Mouse (Mus musculus) right cerebral cortex, postnatal 36 days (tissue): Measurements from ENCODE around the gene Sec22b.

Experiments
- DNase-seq, 2 experiments: peaks; one replicate each; pipeline ENCODE4 v3.0.0; 2022; ENCODE audit warnings: low spot score in 2 of 2, mixed read lengths in 1 of 2

Gene Sec22b

DNA sequence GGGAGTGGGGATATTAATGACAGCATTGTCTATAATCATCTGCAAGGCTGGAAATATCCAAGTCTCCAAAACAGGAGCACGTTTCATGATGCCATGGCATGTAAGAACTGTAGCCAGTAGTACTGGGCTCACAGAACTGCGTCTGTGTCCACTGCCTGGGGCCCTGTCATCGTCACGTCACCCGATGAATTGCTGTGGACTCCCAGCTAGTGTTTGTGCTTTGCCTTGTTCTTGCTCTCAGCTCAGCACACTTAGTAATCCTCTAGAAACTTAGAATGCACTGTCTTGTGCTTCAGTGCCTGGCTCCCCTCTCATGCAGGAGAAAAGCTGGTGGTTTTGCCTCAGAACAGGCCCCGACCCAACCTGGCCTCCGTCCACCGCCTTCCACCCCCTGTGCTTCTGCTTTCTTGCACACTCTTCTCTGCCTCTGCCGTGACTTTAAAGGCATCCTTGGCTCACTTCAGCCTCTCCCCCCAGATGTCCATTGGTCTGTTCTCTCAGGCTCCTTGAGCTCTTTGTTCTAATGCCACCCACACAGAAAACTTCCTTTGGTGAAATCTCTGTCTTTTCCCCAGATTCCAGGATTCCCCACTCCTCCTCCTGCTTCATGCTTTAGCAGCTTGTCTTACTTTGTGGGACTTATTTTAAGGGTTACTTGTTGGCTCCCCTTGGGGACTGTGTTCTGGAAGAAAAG, 39.7 kb downstream of the Sec22b start:
- no peak for DNase-seq

GRCm38 (mm10) chr3:97941440-97942259, 40.7 kb downstream of the Sec22b start:
- DNase-seq, result no peak

DNA sequence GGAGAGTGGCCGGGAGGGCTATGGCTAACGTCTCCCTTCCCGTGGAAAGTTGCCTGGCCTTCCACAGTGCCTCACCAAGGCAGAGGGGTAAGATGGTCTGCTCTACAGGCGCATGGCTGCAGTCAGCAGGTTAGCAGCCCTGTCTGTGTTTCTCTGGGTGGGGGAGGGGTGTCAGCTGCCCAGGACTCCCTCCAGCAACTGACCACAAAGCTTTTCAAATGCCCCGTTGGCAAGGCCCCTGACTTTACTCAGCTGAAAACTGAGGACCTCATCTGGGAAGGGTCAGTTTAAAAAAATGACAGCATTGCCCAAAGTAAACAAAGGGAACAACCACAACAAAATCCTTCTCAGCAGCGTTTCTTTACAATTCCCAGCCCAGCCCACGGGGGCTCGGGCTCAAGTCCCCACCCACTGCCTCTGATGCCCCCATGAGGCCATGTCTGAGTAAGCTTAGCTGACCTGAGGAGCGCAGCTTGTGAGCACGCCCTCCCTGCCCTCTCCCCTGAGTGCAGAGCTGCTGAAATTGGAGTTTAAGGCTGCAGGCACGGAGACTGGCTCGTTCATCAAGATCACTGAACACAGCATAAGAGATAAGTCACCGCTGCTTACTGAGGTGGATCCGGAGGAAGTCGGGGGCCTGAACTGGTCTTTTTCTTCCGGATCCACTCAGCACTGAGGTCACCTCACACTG, 41.4 kb downstream of the Sec22b start:
- DNase-seq, result no peak

DNA sequence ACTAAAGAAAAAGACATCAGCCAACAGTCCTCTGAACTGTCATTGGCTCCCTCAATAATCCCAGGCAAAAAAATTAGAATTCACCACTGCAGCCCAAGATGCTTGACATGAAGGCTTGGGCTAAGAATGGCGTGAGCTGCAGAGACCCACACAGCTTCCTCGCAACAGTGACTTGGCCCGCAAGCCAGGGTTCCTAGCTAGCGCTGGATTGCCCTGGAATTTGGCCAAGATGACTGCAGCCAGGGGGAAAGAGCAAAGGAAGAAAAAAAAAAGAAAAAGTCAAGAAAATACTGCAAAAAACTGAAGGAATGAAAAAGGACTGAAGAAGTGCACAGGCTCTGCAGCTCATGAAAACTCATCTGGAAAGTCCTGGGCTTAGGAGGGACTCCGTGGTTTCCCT, 43.5 kb downstream of the Sec22b start:
- DNase-seq, result no peak

- no peak for DNase-seq
Observed at GRCm38 (mm10) chr3:97946439-97946838, 45.4 kb downstream of the Sec22b start.

- DNase-seq, result no peak
Observed at GRCm38 (mm10) chr3:97948518-97948917, 47.5 kb downstream of the Sec22b start.

DNA sequence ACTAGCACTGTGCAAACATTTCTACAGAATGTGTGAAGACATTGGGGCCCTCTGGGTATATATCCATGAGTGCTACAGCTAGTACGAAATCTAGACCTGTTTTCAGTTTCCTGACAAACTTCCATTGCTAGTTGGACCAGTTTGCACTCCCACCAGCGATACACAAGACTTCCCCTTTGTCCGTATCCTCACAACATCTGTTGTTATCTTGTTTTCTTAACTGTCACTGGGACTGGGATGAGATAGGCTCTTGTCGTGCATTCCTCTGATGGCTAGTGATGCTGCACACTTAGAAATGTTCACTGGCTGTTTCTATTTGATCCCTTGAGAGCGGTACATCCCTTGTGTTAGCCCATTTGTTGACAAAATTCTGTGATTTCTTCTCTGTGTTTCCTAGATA, 49.0 kb downstream of the Sec22b start:
- DNase-seq, result no peak

DNA sequence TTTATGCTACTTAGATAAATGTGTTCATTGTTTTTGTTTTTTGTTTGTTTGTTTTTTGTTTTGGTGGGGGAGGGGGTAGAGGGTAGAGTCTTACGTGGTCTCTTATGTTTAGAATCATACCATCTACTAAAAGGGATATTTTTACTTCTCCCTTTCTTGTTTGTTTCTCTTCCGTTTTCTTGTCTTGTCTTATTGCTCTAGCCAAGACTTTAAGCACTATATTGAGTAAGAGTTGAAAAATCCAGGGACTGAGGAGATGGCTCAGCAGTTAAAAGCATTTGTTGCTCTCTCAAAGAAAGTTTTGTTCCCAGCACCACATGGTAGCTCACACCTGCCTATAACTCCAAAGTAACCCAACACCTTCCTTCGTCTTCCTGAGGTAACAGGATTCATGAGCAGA, 50.1 kb downstream of the Sec22b start:
- no peak for DNase-seq

- no peak for DNase-seq
Observed at GRCm38 (mm10) chr3:97953196-97953595, 52.2 kb downstream of the Sec22b start.

DNA sequence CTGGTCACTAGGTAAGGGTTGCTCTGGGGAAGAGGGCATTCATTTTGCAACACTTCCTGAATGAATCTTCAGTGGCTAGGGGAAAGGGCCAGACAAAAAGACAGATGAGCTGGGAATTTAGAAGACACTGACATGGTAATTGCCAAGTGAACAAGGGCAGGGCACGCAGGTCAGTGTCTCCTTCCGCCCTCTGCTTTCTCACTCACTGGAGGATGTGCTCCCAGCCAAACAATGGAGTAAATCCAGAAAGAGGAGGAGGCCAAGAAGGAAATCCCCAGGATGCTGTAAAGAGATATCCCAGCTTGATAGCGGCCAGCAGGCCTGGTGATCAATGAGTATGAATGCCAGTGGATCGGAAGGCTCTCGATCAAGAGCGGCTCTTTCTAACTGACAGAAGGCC, 55.3 kb downstream of the Sec22b start:
- no peak for DNase-seq

DNA sequence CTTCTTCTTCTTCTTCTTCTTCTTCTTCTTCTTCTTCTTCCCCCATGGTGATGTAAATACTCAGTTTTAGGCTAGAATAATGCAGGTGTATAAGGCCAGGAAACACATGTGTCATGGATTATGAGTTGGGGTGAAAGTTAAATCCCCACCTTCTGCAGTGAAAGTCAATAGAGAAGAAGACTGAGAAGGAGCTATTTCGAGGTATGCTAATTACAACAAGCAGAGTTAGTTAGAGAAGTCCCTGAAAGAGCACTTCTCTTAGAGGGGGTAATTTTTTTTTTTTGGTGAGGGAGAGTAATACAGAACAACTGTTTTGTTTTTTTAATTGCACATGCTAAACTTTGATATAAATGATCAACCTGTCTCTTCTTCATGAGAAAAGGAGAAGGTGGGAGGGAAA, 55.9 kb downstream of the Sec22b start:
- no peak for DNase-seq

GRCm38 (mm10) chr3:97960783-97961594, 60.0 kb downstream of the Sec22b start:
- no peak for DNase-seq

GRCm38 (mm10) chr3:97961962-97962361, 61.0 kb downstream of the Sec22b start:
- no peak for DNase-seq

- DNase-seq, result peak in 1 of 2 experiments; percentile 15
Observed at GRCm38 (mm10) chr3:97964878-97965353, 63.9 kb downstream of the Sec22b start.

DNA sequence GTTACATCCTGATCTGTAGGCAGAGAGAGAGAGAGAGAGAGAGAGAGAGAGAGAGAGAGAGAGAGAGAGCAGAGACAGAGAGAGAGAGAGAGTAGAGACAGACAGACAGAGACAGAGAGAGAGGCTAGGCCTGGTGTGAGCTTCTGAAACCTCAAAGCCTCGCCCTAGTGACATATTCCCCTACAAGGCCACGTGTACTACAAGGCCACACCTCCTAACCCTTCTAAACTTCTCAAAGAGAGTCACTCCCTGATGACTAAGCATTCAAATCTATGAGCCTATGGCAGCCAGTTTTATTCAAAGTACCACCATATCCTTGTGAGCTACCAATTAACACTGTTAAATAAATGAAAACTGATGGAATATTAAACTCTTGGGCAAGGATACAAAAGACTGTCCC, 66.6 kb downstream of the Sec22b start:
- no peak for DNase-seq

DNA sequence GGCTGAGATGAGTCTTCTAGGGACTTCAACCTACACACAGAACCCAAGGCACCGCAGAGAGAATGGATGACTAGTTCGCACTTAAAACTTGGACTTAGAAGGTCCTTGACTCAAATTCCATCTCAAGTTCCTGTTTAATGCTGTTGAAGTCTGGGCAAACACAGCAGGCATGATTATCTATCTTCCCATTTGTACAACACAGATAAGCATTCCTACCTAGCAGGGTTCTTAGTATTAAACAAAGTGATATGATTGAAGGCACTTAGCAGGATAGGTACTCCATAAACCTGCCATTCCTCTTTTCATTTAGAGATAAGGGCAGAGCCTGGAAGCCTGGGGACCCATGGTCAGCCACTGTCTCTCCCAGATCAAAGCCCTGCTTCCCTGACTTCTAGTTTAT, 67.2 kb downstream of the Sec22b start:
- DNase-seq, result no peak

DNA sequence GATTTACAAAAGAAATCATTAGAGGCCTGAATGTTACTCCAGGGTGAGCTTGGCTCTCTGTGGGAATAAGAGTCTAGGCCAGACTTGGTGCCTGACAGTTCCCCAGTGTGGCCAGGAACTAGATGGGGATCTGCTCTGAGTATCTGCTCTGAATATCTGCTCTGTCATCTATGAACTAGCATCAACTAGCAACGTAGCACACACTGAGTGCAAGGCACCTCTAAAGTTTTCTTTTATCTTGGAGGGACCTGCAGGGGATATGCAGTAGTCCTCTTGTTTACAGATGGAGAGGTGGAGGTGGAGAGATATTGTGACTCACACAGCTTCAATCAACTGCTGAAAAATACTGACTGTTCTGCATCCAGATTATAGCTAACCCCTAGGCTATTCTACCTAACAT, 68.0 kb downstream of the Sec22b start:
- DNase-seq, result no peak

DNA sequence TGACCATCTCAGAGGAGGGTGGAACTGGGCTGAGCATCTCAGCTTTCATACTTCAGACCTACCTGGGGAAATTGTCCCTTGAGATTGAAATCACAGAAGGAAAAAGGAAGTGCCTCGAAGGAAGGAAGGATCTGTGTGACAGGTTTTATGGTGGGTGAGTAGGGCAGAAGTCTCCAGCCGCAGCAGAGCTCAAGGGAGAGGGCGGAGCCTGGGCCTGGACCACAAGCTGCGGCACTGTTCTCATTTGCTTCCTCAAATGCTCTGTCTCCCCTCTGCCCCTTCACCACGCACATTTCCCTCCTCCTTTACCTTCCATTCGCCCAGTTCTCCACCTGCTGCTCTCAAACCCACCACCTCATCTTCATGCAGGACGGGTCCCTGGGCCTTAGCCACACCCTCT, 70.1 kb downstream of the Sec22b start:
- DNase-seq, result no peak

DNA sequence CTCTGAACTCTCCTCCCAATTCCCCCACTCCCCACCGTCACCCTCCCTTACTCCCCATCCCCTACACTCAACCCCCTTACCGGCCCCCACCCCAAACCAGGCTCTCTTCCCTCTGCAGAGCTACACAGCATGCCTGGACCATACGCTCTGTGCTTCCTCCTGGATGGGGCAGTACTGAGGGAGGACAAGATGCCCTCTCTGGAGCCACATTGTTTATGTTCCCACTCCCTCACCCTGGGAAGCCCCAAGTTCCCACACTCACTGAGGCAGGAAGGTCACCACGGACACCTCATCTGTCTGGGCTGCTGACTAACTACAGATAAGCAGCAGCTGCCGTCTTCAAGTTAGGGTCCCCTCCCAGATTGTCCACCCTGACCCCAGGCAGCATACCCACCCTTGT, 71.2 kb downstream of the Sec22b start:
- DNase-seq, result no peak

- DNase-seq, result no peak
Observed at GRCm38 (mm10) chr3:97972707-97973106, 71.7 kb downstream of the Sec22b start.
